Mouse (Mus musculus) regulatory T cell (primary cell): ENCODE measurements around the gene Ercc4.

Experiments
- in situ Hi-C: fragments of 300-600 bp; cut with MboI, MseI; formaldehyde crosslinking; loops from one replicate; pipeline ENCODE4 v1.15.1; 2025; ENCODE audit warnings: high pct_unique_total_duplicates

The Ercc4 gene

DNA sequence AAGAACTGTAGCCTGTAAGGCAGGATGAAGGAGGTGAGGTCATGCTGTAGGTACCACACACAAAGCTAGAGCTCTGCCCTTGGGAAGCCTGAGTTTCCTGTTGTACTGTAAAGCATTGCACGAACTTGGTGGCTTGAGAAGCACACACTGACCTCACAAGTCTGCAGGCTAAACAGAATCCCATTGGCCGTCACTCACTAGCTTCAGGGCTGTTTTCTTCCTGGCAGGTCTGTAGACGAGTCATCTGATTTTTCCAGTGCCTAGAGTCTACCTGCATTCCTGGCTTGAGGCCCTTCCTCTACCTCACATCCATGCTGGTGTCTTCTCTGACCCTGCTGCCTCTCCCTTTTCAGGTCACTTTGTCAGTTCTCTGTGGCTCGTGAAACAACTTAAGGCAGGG, 36.7 kb downstream of the Ercc4 start:
- in situ Hi-C loops, result loop anchor here (10.0 kb wide), 1 partner anchor 931 kb away; no protein-coding TSS in a partner anchor

DNA sequence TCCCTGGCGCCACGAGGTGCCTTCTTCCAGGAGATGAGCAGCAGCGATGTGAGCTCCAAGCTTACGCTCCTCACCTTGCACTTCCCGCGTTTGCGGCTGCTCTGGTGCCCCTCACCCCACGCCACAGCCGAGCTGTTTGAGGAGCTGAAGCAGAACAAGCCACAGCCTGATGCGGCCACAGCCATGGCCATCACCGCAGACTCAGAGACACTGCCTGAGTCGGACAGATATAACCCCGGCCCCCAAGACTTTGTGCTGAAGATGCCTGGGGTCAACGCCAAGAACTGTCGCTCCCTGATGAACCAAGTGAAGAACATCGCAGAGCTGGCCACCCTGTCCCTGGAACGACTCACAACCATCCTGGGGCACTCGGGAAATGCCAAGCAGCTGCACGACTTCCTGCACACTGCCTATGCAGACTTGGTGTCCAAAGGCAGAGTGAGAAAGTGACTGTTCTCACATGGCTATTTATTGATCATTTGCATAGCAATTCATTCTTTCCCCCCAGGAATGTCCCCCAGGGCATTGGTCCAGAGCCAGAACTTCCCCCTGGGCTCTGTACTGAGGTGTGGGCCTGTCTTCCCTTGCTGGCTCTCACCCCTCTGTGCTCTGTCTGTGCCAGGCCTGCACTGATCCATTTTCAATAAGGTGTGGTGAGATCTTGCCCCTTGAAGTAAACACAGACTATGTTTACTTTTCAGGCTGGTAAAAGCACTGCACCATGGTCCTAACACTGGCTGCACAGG, 38.5 kb downstream of the Ercc4 start:
- in situ Hi-C loops, result loop anchor here (10.0 kb wide), 1 partner anchor 933 kb away; no protein-coding TSS in a partner anchor

DNA sequence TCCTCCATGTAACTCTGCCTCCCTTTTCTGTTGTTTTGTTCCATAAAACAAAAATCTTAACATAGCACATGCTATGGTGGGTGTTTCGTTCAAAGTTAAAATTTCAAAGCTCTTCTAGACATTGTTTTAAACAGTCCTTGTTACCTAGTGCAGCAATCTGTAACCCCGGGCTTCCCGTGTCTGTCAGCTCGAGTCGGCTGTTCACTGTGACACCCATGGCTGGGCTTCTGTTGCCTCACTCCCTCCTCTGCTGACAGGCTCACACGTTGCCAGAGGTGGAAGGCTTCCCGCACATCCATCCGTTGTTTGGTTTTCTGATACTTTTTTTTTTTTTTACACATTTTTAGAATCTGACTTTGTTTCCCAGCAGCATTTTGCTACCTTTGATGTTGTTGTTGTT, 40.5 kb downstream of the Ercc4 start:
- in situ Hi-C loops, result loop anchor here (10.0 kb wide), 1 partner anchor 935 kb away; no protein-coding TSS in a partner anchor

DNA sequence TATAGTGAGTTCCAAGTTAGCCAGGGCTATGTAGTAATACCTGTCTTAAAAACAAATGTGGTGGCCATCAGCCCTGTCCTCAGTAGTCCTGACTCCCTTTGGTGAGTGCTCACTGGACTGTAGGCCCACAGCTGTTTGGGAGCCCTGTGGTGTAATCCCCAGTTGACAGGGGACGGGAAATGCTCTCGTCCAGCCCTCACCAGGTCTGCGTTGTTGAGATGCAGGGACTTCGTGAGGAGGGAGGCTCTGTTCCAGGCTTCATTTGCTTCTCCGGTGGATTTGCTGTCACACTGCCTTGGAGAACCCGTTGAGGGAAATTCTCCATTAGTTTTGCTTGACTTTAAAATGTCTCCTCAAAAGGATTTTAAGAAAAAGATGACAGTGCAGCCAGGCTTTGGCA, 41.3 kb downstream of the Ercc4 start:
- in situ Hi-C loops, result no loop called here

DNA sequence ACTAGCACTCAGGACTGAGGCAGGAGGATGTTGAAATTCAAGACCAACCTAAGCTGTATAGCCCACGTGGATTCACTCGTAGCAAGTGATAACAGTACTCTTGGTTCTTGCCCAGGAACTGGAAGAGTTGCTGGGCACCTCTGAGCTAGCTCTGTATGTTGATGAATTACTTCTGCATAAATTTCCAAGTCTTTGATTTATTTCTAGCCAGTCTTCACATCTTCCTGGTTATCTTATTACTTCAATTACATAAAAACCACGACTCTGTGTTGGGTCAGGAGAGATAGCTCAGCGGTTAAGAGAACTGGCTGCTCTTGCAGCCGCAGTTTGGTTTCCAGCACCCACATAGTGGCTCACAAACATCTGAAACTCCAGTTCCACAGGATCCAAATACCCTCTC, 43.0 kb downstream of the Ercc4 start:
- in situ Hi-C loops, result no loop called here

DNA sequence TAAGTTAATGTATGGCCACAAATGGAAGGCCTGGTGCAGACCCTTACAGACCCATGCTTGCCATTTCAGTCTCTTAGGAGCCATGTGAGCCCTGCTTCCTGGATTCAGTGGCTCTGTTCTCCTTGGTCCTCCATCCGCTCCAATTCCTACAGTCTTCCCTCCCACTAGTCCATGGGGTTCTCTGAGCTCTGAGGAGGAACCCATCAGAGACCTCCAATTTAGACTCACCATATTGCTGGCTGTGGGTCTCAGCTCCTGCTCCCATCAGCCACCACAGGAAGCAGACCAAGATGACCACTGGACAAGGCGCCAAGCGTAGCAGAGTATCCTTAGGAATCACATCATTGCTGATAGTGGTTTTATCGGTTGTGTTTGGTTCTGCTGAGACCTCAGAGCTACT, 43.7 kb downstream of the Ercc4 start:
- in situ Hi-C loops, result no loop called here

DNA sequence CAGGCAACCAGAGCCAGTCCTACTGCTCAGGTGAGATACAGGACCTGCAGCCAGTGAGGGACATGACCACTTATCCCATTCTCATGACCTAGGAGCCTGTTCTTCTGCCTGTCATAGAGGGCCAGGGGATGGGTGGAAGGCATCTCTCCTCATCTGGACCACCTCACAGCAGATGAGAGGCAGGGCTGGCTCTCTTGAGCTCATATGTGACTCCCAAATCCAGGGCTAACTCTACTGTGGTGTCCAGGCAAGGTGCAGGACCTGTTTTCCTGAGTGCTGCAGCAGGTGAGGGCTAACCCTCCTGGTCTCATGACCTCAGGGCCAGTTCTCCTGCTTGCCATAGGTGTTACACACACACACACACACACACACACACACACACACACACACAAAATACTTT, 44.9 kb downstream of the Ercc4 start:
- in situ Hi-C loops, result no loop called here

DNA sequence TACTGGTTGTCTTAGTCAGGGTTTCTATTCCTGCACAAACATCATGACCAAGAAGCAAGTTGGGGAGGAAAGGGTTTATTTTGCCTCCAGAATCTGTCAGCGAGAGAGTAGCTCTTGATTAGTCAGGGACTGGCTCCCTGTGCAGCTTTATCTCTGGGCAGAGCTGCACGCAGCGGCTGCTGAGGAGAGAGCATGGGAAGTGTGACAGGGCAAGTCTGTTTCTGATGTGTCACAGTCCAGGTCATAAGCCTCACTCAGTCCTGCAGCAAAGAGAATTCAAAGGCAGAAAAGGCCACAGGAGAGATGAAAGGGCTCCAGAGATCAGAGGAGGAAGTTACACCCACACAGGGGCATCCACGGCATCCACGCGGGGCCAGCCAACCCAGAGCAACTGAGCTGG, 47.8 kb downstream of the Ercc4 start:
- in situ Hi-C loops, result loop anchor here (5.0 kb wide), 1 partner anchor 80 kb away; no protein-coding TSS in a partner anchor

DNA sequence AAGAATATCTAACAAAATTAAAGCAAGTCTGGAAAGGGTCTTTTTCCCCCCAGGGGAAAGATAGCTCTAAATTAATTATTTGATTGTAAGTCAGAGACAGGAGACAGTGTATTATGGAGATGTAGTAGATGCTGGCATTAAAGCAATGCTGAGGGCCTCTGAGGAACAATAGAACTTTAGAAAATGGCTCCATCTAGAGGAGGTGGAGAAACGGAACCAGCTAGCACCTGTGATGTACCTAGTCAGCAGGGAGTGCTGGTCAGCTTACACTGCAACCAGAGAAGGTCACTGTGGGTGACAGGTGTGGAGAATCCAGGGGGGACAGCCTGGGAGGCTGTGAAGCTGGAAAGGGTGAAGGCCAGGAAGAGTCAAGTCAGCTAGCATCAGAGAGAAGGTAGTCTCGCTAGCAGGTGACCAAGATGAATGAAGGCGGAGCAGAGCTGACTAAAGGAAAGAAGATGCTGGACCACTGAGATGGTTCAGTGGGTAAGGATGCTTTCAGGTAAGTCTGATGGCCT, 48.7 kb downstream of the Ercc4 start:
- in situ Hi-C loops, result loop anchor here (5.0 kb wide), 1 partner anchor 79 kb away; no protein-coding TSS in a partner anchor

DNA sequence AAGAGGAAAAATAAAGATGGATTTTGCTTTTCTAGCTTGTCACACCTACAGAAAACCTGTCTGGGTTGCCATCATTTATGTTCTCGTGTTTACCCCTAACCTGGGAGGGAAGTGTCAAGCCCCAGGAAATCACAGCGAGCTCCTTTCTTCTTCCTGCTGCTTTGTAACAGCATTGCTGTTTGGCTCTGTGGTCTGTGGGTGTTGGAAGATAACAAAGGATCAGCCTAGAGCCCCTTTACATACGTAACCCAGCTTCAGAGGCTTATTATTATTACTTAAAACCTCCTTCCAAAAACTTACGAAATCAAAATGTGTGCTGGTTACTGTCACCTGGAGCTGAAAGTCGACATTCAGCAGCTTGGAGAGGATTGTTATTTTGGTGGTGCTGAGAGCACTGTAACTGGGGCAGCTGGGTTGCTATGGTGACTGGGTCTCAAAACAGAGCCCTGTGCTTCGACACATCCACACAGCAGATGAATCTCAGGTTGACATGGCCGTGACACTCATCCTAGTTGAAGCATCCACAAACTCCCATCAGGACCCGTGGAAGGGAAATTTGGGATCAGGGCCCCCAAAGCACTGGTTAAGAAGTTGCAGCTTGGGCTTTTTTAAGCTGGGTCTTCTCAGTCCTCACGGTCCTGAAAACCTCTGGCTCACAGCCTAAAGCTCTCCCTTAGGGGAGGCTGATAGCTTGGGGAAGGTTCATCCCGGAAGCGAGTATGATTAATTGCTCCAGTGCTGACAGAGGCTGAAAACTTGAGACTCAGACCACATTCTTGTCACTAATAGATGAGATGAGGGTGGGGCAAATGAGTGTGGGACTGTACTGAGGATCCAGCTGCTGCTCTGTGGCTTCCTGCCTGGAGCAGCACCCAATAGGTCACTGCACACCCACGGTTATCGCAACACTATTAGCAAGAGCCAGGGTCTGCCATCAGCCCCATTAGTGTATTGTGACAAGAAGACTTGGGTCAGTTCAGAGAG, 49.7 kb downstream of the Ercc4 start:
- in situ Hi-C loops, result loop anchor here (5.0 kb wide), 1 partner anchor 78 kb away; no protein-coding TSS in a partner anchor

DNA sequence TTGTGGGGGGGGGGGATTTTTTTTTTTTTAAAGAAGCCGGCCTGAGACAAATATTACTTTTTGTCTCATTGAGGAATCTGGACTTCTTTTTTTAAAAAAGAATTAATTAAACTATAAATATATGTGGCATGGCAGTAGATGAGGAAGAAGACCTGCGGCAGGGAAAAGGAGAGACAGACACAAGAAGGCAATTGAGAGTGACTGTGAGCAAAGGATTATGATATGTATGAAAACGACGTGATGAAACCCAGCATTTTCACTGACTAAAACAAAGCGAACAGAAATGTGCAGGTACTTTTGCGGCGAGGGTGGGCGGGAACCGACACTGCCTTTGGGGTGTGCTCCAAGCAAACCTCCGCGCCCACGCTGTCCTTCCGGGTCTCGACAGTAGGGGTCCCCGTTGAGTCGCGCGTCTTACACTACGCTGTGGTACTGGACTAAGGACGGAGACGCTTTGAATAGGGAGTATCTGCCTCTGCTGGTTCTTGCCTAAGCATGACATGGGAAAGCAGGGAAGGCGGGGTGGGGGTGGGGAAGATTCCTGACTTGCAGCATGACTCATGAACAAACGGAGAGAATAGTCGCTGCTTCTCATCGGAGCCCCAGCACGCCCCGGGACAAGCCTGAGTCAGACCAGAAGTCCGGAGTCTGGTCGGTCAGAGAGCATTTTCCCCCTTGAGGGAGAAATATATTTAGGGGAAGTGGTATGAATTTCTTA, 50.6 kb downstream of the Ercc4 start:
- in situ Hi-C loops, result loop anchor here (5.0 to 10.0 kb wide), 2 partner anchors 77 to 185 kb away; no protein-coding TSS in a partner anchor

DNA sequence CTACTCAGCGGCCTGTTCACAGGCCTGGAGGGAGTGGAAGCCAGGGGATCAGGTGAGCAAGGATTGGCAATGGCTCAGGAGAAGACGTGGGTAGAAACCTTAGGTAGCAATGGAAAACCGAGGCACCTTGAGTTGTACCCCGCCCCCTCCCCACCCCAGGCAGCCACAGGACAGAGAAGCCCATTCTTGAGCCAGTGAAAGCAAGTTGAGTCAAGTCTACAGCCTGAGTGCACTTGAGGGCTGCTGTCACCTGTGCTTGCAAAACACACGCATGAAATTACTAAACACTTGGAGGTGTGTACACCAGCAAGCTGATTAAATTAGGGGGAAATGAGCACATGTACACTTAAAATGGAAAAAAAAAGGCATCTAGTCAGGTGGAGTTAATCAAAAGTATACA, 52.0 kb downstream of the Ercc4 start:
- in situ Hi-C loops, result loop anchor here (10.0 kb wide), 1 partner anchor 183 kb away; no protein-coding TSS in a partner anchor

DNA sequence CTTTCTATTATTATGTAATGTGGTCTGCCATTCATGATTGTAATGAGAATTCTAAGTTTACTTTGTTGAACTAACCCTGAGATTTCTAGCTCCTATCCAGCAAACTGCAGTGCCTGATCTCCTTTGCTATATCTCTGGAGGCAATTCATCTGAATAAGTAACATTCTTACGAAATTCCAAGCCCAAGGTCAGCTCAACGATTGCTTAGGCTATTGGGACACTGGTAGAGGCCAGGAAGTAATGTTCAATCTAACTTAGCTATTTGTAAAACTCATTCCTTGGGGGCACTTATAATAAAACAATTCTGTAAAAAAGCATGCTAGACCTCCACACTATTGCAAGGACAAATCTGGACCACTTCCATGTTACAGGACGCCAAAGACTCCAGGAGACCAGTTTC, 58.2 kb downstream of the Ercc4 start:
- in situ Hi-C loops, result loop anchor here (5.0 to 10.0 kb wide), 2 partner anchors 177 to 240 kb away; no protein-coding TSS in a partner anchor

DNA sequence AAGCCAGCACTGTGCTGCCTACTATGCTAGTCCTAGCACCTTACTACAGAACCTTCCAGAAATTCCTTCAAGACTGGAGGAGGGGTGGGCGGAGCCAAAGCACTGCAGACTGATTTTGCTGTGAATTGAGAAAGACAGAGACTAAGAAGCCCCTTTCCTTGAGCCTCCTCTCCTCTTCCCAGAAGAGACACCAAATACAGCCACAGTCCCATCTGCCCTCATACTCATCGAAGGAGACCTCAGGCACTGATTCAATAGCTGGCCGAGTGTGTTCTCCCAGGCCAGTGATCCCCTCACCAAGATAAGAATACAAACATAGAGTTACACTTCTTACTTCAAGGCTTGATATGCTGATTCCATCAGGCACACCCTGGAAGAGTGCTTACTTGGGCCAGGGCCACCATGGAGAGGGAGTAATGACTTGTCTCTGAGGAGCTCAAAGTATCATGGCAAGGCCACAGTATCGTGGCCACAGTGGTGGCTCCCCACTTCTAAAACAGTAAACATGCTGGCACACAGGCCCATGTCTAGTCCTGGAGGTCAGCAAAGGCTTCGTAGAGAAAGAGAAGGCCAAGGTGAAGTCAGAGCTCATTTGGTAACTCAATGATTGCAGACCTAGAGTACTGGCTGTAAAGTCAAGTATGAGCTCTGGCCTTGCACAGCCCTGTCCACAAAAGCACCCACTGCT, 63.7 kb downstream of the Ercc4 start:
- in situ Hi-C loops, result no loop called here

DNA sequence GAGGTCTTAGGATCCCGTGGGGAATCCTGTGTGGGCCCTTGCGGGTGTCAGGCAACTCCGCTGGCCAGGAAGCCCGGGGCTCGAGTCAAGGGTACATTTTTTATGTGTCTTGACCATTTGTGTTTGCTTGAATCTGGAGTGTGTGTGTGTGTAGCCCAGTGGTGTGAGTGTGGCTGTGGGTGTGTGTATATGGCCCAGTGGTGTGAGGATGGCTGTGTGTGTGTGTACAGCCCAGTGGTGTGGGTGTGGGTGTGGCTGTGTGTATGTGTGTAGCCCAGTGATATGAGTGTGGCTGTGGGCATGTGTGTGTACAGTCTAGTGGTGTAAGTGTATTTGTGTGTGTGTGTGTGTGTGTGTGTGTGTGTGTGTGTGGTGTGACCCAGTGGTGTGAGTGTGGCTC, 73.0 kb downstream of the Ercc4 start:
- in situ Hi-C loops, result no loop called here

DNA sequence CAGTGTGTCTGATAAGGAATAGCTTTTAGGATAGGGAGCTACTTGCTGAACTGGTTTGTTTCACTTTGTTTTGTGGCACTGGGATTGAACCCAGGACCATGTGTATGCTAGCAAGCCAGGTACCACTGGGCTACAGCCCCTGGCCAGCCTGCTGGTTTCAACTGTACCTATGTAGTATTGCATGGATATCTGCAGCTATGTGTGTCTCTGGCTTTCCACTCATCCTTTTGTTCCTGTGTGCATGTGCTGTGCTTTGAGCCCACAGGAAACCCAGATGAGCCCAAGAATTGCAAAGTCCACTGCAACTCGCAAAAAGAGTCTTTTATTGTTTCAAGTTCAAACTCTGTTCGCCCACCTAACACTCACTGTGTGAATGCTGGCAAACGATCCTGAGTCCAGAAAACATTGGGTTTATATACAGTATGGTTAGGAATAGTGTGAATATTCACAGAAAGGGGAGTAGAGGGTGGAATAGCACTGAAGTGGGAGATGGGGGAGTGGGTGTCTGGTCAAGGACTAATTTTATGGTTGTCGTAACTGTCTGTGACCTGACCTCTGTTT, 73.8 kb downstream of the Ercc4 start:
- in situ Hi-C loops, result no loop called here

DNA sequence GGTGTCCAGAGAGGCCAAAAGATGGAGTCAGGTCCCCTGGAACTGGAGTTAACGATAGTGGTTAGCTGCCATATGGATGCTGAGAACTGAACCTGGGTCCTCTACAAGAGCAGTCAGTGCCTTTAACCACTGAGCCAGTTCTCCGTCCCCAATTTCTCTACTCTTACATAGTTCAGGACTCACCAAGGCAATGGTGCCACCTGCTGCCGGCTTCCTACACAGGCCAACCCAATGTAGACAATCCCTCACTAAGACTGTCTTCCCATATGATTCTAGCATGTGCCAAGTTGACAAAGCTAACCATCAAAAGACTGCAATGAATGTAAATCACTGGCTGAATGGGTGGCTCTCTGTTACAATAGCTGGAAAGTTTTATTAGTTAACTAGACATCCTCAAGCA, 74.9 kb downstream of the Ercc4 start:
- in situ Hi-C loops, result no loop called here

DNA sequence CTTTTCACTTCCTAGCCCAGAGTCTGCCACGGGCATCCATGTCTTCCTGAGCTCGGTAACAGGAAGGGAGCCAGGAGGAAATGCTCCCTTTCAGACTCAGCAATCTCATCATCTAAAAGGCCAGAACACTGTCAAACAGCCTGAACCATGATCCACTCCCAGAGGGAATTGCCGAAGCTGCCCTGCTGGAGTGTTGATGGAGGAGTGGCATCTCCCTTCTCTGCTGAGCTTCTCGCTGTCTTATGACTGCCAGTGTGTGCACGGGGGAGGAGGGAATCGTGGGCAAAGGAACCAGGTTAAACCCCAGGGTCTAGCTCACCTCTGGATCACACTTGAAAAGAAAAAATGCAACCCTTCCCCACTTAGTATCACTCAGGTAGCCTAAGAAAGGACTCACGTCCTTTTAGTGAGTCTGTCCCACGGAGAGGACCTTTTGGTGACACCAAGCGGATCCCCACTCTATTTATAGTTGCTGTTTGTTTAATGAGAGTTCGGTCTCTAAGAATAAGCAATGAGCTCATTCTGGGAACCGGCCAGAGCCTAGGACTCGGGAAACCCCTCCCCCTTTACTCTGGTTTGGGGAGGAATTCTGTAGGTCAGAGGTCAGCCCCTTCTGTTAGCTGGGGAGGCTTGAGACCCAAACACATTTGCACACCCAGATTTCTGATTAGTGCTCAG, 80.1 kb downstream of the Ercc4 start:
- in situ Hi-C loops, result no loop called here

DNA sequence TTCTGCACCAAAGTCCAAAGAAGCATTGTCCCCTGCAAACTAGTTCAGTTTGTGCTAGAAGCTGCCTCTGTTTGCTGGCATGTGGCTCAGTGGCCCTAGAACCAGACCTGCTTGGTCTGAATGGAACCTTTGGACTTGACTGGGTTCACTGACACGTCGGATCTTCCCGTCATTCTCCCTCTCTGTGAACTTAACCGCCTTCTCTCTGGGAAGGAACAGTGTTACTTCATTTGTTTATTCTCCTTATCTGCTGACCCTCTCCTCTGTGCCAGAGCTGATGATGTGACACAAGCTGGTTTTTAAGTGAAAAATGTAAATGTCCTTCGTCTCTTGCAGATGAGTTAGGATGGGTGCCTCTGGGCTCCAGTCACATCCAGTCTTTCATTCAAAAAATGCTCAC, 81.0 kb downstream of the Ercc4 start:
- in situ Hi-C loops, result no loop called here

DNA sequence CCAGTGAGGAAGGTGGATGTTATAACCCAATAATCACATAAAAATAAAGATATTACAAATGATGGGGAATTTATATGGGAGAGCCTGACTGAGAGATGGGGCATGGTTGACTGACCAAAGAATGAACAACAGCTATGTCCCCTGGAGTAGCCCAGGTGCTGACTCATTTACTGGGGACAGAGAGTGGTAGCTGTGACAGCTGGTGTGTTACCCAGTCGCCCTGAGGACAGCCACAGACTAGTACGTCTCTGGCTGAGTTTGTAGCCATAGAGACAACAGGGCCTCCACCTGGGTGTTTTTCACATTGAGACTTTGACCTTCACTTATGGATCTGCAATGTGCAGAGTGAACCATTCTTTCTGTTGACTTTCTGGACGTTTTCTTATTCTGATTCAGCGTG, 81.7 kb downstream of the Ercc4 start:
- in situ Hi-C loops, result no loop called here
